Mouse (Mus musculus): ENCODE data around the gene Traf4. TPM values are rescaled to one million over a fixed set of nuclear protein-coding genes. Genes with fewer than 3 reads are reported as not detected.

Traf4 gene
- polyA plus RNA-seq, 1 experiment from 2014 or later: 79.2 TPM

GRCm38 (mm10) chr11:78177903-78178858, 12.8 kb upstream of the Traf4 start:
- peak overlapping the region; percentile 69 for H3K9ac ChIP-seq (ENCODE audit: low read length)
- peak overlapping the region; percentile 89 for H3K4me2 ChIP-seq (ENCODE audit: low read length)
- H3K36me3 ChIP-seq (ENCODE audit: control insufficient read depth, insufficient read depth, low read length): peaks cover 32% of the 10 kb centered on the region
- ATAC-seq (peak; percentile 87), DNase-seq (ENCODE audit: low spot score) (peak; percentile 96)
- WGBS: under 1% methylated on average over 72 of the region's 84 CpGs
- H3K4me3 ChIP-seq (ENCODE audit: low read depth, low read length): peak overlapping the region; percentile 44
- no peaks in the 10 kb centered on the region for H3K9me3 ChIP-seq (replicated peaks; ENCODE audit: control insufficient read depth, low read length)
- no peaks in the 10 kb centered on the region for H3K27me3 ChIP-seq (replicated peaks; ENCODE audit: control insufficient read depth, insufficient read depth, low read length)
- peaks cover 25% of the 10 kb centered on the region for H3K4me1 ChIP-seq (ENCODE audit: control insufficient read depth, insufficient read depth, low read length)
- peak overlapping the region; percentile 78 for H3K27ac ChIP-seq (ENCODE audit: low read depth, low read length)

- Histone ChIP-seq H3K4me3 (ENCODE audit: low read depth, low read length) (peak overlapping the region; percentile 44), H3K4me2 (ENCODE audit: low read length) (peak overlapping the region; percentile 89), H3K27ac (ENCODE audit: low read depth, low read length) (no peak overlapping the region), H3K36me3 (ENCODE audit: control insufficient read depth, insufficient read depth, low read length) (peaks cover 32% of the 10 kb centered on the region), H3K9ac (ENCODE audit: low read length) (no peak overlapping the region), H3K27me3 (replicated peaks; ENCODE audit: control insufficient read depth, insufficient read depth, low read length) (no peaks in the 10 kb centered on the region), H3K9me3 (replicated peaks; ENCODE audit: control insufficient read depth, low read length) (no peaks in the 10 kb centered on the region), H3K4me1 (ENCODE audit: control insufficient read depth, insufficient read depth, low read length) (peaks cover 25% of the 10 kb centered on the region)
- ATAC-seq (no peak), DNase-seq (ENCODE audit: low spot score) (no peak)
- 2% methylated on average over 10 of the region's 10 CpGs for WGBS
Observed at GRCm38 (mm10) chr11:78177437-78177836, 12.0 kb upstream of the Traf4 start.

- Histone ChIP-seq H3K4me2 (ENCODE audit: low read length) (peak overlapping the region; percentile 89), H3K4me1 (ENCODE audit: control insufficient read depth, insufficient read depth, low read length) (peaks cover 19% of the 10 kb centered on the region), H3K4me3 (ENCODE audit: low read depth, low read length) (peak overlapping the region; percentile 44), H3K36me3 (ENCODE audit: control insufficient read depth, insufficient read depth, low read length) (peaks cover 28% of the 10 kb centered on the region), H3K27me3 (replicated peaks; ENCODE audit: control insufficient read depth, insufficient read depth, low read length) (no peaks in the 10 kb centered on the region), H3K27ac (ENCODE audit: low read depth, low read length) (no peak overlapping the region), H3K9me3 (replicated peaks; ENCODE audit: control insufficient read depth, low read length) (no peaks in the 10 kb centered on the region), H3K9ac (ENCODE audit: low read length) (peak overlapping the region; percentile 49; the same call in 1 of the 2 replicates)
- ATAC-seq (no peak), DNase-seq (ENCODE audit: low spot score) (no peak)
- under 1% methylated on average over 23 of the region's 23 CpGs for WGBS
Observed at GRCm38 (mm10) chr11:78176905-78177331, 11.5 kb upstream of the Traf4 start.

- WGBS: under 1% methylated on average over 32 of the region's 32 CpGs
- DNase-seq (ENCODE audit: low spot score): peak; percentile 94
- peaks cover 23% of the 10 kb centered on the region for H3K36me3 ChIP-seq (ENCODE audit: control insufficient read depth, insufficient read depth, low read length)
- peak within 1 kb of the TSS; percentile 44 for H3K4me3 ChIP-seq (ENCODE audit: low read depth, low read length)
- peak; percentile 68 for ATAC-seq
- H3K4me2 ChIP-seq (ENCODE audit: low read length): peak within 1 kb of the TSS; percentile 89
- peaks cover 16% of the 10 kb centered on the region for H3K4me1 ChIP-seq (ENCODE audit: control insufficient read depth, insufficient read depth, low read length)
- peak within 1 kb of the TSS; percentile 49 for H3K9ac ChIP-seq (ENCODE audit: low read length)
- H3K27me3 ChIP-seq (replicated peaks; ENCODE audit: control insufficient read depth, insufficient read depth, low read length): no peaks in the 10 kb centered on the region
- no peak within 1 kb of the TSS; the same call in 1 of the 2 replicates for H3K27ac ChIP-seq (ENCODE audit: low read depth, low read length)
- H3K9me3 ChIP-seq (replicated peaks; ENCODE audit: control insufficient read depth, low read length): no peaks in the 10 kb centered on the region
Observed at GRCm38 (mm10) chr11:78176402-78176862, 11.0 kb upstream of the Traf4 start, which contains the start of the genes Nek8 and Tlcd1. TSS of gene Nek8 (minus strand) at chr11:78176675. TSS of gene Tlcd1 (plus strand) at chr11:78176711.

- ATAC-seq (no peak), DNase-seq (ENCODE audit: low spot score) (peak; percentile 22)
Observed at GRCm38 (mm10) chr11:78175771-78176401, 10.5 kb upstream of the Traf4 start.

GRCm38 (mm10) chr11:78174506-78174905, 9.1 kb upstream of the Traf4 start:
- ATAC-seq (no peak), DNase-seq (ENCODE audit: low spot score) (no peak)
- 90% methylated on average over 3 of the region's 3 CpGs for WGBS
- H3K36me3 ChIP-seq (ENCODE audit: control insufficient read depth, insufficient read depth, low read length): peaks cover 4% of the 10 kb centered on the region
- no peak overlapping the region for H3K9ac ChIP-seq (ENCODE audit: low read length)
- no peaks in the 10 kb centered on the region for H3K27me3 ChIP-seq (replicated peaks; ENCODE audit: control insufficient read depth, insufficient read depth, low read length)
- no peak overlapping the region for H3K27ac ChIP-seq (ENCODE audit: low read depth, low read length)
- no peak overlapping the region for H3K4me3 ChIP-seq (ENCODE audit: low read depth, low read length)
- peaks cover 16% of the 10 kb centered on the region for H3K4me1 ChIP-seq (ENCODE audit: control insufficient read depth, insufficient read depth, low read length)
- no peak overlapping the region for H3K4me2 ChIP-seq (ENCODE audit: low read length)
- H3K9me3 ChIP-seq (replicated peaks; ENCODE audit: control insufficient read depth, low read length): no peaks in the 10 kb centered on the region

More at GRCm38 (mm10) chr11:78175771-78176401, 10.5 kb upstream of the Traf4 start:
- Histone ChIP-seq H3K27me3 (replicated peaks; ENCODE audit: control insufficient read depth, insufficient read depth, low read length) (no peaks in the 10 kb centered on the region), H3K4me1 (ENCODE audit: control insufficient read depth, insufficient read depth, low read length) (peaks cover 16% of the 10 kb centered on the region), H3K27ac (ENCODE audit: low read depth, low read length) (no peak overlapping the region; the same call in 1 of the 2 replicates), H3K9ac (ENCODE audit: low read length) (no peak overlapping the region), H3K4me2 (ENCODE audit: low read length) (peak overlapping the region; percentile 89), H3K4me3 (ENCODE audit: low read depth, low read length) (peak overlapping the region; percentile 44), H3K36me3 (ENCODE audit: control insufficient read depth, insufficient read depth, low read length) (peaks cover 18% of the 10 kb centered on the region), H3K9me3 (replicated peaks; ENCODE audit: control insufficient read depth, low read length) (no peaks in the 10 kb centered on the region)
- 4% methylated on average over 9 of the region's 10 CpGs for WGBS

GRCm38 (mm10) chr11:78172748-78173383, 7.5 kb upstream of the Traf4 start:
- Histone ChIP-seq H3K4me3 (ENCODE audit: low read depth, low read length) (no peak overlapping the region), H3K4me1 (ENCODE audit: control insufficient read depth, insufficient read depth, low read length) (peaks cover 9% of the 10 kb centered on the region), H3K9ac (ENCODE audit: low read length) (no peak overlapping the region), H3K27ac (ENCODE audit: low read depth, low read length) (no peak overlapping the region), H3K36me3 (ENCODE audit: control insufficient read depth, insufficient read depth, low read length) (no peaks in the 10 kb centered on the region), H3K27me3 (replicated peaks; ENCODE audit: control insufficient read depth, insufficient read depth, low read length) (no peaks in the 10 kb centered on the region), H3K4me2 (ENCODE audit: low read length) (no peak overlapping the region), H3K9me3 (replicated peaks; ENCODE audit: control insufficient read depth, low read length) (no peaks in the 10 kb centered on the region)
- no peak for ATAC-seq
- no peak for DNase-seq (ENCODE audit: low spot score)
- 86% methylated on average over 19 of the region's 19 CpGs for WGBS

GRCm38 (mm10) chr11:78172034-78172747, 6.8 kb upstream of the Traf4 start:
- H3K9me3 ChIP-seq (replicated peaks; ENCODE audit: control insufficient read depth, low read length): no peaks in the 10 kb centered on the region
- no peaks in the 10 kb centered on the region for H3K27me3 ChIP-seq (replicated peaks; ENCODE audit: control insufficient read depth, insufficient read depth, low read length)
- H3K27ac ChIP-seq (ENCODE audit: low read depth, low read length): no peak overlapping the region
- peaks cover 4% of the 10 kb centered on the region for H3K4me1 ChIP-seq (ENCODE audit: control insufficient read depth, insufficient read depth, low read length)
- no peak overlapping the region for H3K4me3 ChIP-seq (ENCODE audit: low read depth, low read length)
- no peak for DNase-seq (ENCODE audit: low spot score)
- H3K9ac ChIP-seq (ENCODE audit: low read length): no peak overlapping the region
- no peak for ATAC-seq
- H3K4me2 ChIP-seq (ENCODE audit: low read length): no peak overlapping the region
- 76% methylated on average over 16 of the region's 16 CpGs for WGBS
- H3K36me3 ChIP-seq (ENCODE audit: control insufficient read depth, insufficient read depth, low read length): no peaks in the 10 kb centered on the region
